Mouse (Mus musculus): ENCODE data around the gene Zbtb7a.

DNA sequence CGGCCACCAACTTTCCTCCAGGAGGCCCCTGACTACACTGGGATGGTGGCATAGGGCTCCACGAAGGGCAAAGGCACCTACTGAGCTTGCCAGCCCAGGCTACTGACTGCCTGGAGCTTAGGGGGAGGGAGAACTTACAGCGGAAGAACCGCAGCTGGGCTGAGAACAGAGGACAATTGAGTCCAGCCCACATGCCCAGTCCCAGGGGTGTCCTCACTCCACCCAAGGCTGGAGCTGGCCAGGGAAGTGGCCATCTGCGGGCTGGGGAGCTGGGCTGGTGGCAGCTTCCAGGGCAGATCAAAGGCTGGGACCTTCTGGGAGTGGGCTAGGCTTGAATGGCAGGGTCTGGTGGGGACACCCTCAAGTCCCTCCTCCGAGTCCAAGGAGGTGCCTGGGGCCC lies 19.7 kb downstream of the Zbtb7a start:
- TF ChIP-seq CTCF (IDR thresholded peaks at IDR 0.05; ENCODE audit: insufficient read depth, low read length) (no peak), POLR2A (IDR thresholded peaks at IDR 0.05; ENCODE audit: borderline replicate concordance, extremely low read depth, low read depth, low read length) (no peak)
